Mouse (Mus musculus) kidney, adult 9 months (tissue): Measurements from ENCODE around the gene Pml.
"Not testable (repeated sequence)": the region's sequence is repeated elsewhere in the genome, so short reads cannot be mapped to it uniquely, and the experiment has no call there.

Source experiments
- DNase-seq: peaks from one replicate; pipeline ENCODE4 v3.0.0; 2022

Pml gene

GRCm38 (mm10) chr9:58271109-58271508 is 21.5 kb upstream of the Pml start:
- DNase-seq = no peak

GRCm38 (mm10) chr9:58270081-58270480 is 20.5 kb upstream of the Pml start:
- no peak for DNase-seq

GRCm38 (mm10) chr9:58268384-58269313 is 19.1 kb upstream of the Pml start:
- peak; percentile 72 for DNase-seq

- DNase-seq = no peak
These were observed 17.5 kb upstream of the Pml start for GRCm38 (mm10) chr9:58267046-58267445.

- DNase-seq = no peak
These were observed 17.0 kb upstream of the Pml start for GRCm38 (mm10) chr9:58266571-58267011.

GRCm38 (mm10) chr9:58265368-58265767 is 15.8 kb upstream of the Pml start:
- no peak for DNase-seq

- no peak for DNase-seq
These were observed 12.9 kb upstream of the Pml start for GRCm38 (mm10) chr9:58262507-58262906.

- DNase-seq = no peak
These were observed 6.4 kb upstream of the Pml start for GRCm38 (mm10) chr9:58255704-58256685.

- no peak for DNase-seq
These were observed 5.5 kb upstream of the Pml start for GRCm38 (mm10) chr9:58255105-58255504.

GRCm38 (mm10) chr9:58253805-58254122 is 4.2 kb upstream of the Pml start:
- not testable (repeated sequence) for DNase-seq

GRCm38 (mm10) chr9:58253033-58253804 is 3.6 kb upstream of the Pml start, which contains the start of gene Stoml1:
Gene Stoml1 (plus strand): TSS chr9:58253164.
- peak; percentile 98 for DNase-seq

- DNase-seq = not testable (repeated sequence)
These were observed 1.1 kb upstream of the Pml start for GRCm38 (mm10) chr9:58250730-58251129.

- DNase-seq = no peak
These were observed 736 bp upstream of the Pml start for GRCm38 (mm10) chr9:58250322-58250721.

- DNase-seq = no peak
These were observed 706 bp downstream of the Pml start for GRCm38 (mm10) chr9:58248746-58249413.

GRCm38 (mm10) chr9:58247064-58247759 is 2.4 kb downstream of the Pml start:
- peak; percentile 82 for DNase-seq

- DNase-seq = no peak
These were observed 3.4 kb downstream of the Pml start for GRCm38 (mm10) chr9:58246083-58246591.

GRCm38 (mm10) chr9:58243696-58244095 is 5.9 kb downstream of the Pml start:
- no peak for DNase-seq

- DNase-seq = no peak
These were observed 6.9 kb downstream of the Pml start for GRCm38 (mm10) chr9:58242696-58243095.

GRCm38 (mm10) chr9:58241780-58242485 is 7.7 kb downstream of the Pml start:
- peak; percentile 46 for DNase-seq

GRCm38 (mm10) chr9:58234502-58235015 is 15.0 kb downstream of the Pml start:
- DNase-seq = no peak
